Mouse (Mus musculus) heart, postnatal 25 days (tissue): ENCODE measurements around the gene Spata13. TPM values are rescaled to one million over a fixed set of nuclear protein-coding genes. Genes with fewer than 3 reads are reported as not detected.
A peak's percentile ranks its signal among the peaks of the same experiment; 100 is the strongest.

Experiments used
- DNase-seq: peaks from one replicate; pipeline ENCODE4 v3.0.0; 2022; ENCODE audit warnings: low spot score
- intact Hi-C: fragments of 180-260 bp; cut with DNase I; formaldehyde crosslinking; loops from one replicate; pipeline ENCODE4 v1.15.1; 2025
- total RNA-seq, 2 experiments: library from RNA; stranded (reverse); gene quantifications; 2 replicates each; pipeline ENCODE4 v1.2.3; 2021

Gene Spata13
- total RNA-seq, 2 experiments from 2014 or later, result 17.3 to 18.2 TPM

- intact Hi-C loops, result loop anchor here (2.0 to 5.0 kb wide), 4 partner anchors 46 to 104 kb away; no protein-coding TSS in a partner anchor
Measured at GRCm38 (mm10) chr14:60636608-60636980, 2.8 kb downstream of the Spata13 start.

GRCm38 (mm10) chr14:60636996-60637395 is 3.2 kb downstream of the Spata13 start:
- no peak for DNase-seq
- intact Hi-C loops, result loop anchor here (2.0 to 5.0 kb wide), 4 partner anchors 46 to 105 kb away; no protein-coding TSS in a partner anchor

More at GRCm38 (mm10) chr14:60636608-60636980, 2.8 kb downstream of the Spata13 start:
- no peak for DNase-seq

- no peak for DNase-seq
- intact Hi-C loops, result loop anchor here (5.0 kb wide), 3 partner anchors 51 to 106 kb away; no protein-coding TSS in a partner anchor
Measured at GRCm38 (mm10) chr14:60638159-60638558, 4.4 kb downstream of the Spata13 start.

DNA sequence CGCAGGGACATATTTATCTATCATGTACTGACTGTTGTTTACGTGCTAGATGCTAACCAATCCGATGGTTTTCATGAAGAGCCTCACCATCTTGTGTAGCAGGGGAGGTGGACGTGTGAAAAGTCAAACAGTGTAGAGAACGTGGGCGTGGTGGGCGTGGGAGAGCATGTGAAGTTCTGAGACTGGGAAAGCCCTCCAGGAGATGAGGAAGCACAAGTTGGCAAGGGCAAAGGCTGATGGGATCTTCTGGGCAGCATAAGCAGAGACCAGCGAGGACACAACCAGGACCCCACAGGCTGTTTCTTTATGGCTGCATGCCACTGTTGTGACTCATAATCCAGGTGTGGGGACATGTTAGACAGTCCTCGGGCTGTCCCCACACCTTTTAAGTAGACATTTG is 5.4 kb downstream of the Spata13 start:
- no peak for DNase-seq
- intact Hi-C loops, result loop anchor here (5.0 kb wide), 3 partner anchors 52 to 107 kb away; no protein-coding TSS in a partner anchor

- no peak for DNase-seq
- intact Hi-C loops, result no loop called here
Measured at GRCm38 (mm10) chr14:60641120-60641519, 7.3 kb downstream of the Spata13 start.

GRCm38 (mm10) chr14:60642131-60642530 is 8.3 kb downstream of the Spata13 start:
- intact Hi-C loops, result no loop called here
- no peak for DNase-seq

DNA sequence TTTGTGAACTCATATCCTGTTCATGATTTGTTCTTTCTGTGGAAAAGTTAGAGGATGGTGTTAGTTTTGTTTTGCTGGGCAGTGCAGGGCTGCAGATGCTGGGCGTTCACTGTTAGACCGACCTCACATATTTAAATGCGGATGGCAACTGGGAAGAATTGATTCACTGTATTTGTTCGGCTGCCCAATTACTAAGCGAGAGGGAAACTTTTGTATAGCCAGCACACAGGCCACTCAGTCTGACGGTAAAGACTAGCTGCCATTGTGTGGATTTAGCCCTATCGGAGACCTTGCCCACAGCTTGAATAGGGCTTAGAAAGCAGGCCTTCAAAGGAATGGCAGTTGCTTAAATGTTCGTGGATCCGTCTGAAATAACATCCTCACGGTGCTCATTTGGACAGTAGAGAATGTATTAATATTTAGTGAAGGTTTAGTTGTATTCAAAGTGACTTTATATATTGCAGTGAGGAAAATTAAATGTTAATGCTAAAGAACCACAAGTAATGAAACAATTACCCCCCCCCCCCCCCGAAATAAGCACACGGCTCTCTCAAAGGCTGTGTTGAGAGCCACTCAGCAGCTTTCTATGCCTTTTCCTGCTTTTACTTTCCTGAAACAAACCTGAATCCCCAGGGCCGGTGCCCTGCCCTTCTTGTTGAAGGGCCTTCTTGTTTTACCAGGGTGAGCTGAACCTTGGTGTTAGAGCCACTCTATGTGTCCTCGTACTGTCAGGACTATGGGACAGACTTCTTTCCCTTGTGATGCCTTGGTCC is 9.5 kb downstream of the Spata13 start:
- intact Hi-C loops, result no loop called here
- no peak for DNase-seq

GRCm38 (mm10) chr14:60646373-60646772 is 12.6 kb downstream of the Spata13 start:
- DNase-seq, result no peak
- intact Hi-C loops, result no loop called here

DNA sequence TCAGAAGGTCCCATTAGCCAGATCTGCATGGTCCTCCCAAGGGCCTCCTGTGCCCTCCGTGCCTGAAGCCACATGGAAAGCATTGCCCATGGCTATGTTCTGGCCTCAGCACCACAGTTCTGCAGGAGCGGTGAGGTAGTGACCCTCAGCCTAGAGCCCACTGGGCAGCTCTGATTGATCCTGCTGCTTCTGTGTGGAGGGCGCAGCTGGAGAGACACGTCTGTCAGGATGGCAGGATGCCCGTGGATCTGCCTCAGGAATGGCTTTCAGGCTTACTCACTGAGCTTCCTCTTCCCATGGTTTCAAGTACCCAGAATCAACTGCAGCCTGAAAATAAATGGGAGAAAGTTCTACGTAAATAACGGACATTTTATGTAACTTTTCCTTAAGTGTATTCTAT is 14.1 kb downstream of the Spata13 start:
- DNase-seq, result no peak
- intact Hi-C loops, result no loop called here

DNA sequence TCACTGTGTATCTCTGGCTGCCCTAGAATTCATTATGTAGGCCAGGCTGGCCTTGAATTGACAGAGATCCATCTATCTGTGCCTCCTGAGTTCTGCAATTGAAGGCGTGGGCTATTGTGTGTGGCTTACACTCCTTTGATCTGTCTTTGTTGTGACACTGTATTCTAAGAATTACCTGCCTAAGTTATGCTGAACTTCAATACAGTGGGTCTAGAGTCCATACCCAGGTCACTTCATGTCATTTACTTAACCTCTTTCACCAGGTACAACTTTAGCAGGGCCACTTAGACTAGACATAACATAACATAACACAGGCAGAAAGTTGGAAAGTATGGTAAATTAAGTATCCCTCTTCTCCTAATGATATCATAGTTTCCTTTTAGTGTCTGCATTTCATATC is 15.2 kb downstream of the Spata13 start:
- intact Hi-C loops, result no loop called here
- DNase-seq, result no peak

GRCm38 (mm10) chr14:60653184-60653583 is 19.4 kb downstream of the Spata13 start:
- no peak for DNase-seq
- intact Hi-C loops, result no loop called here

GRCm38 (mm10) chr14:60653977-60654376 is 20.2 kb downstream of the Spata13 start:
- no peak for DNase-seq
- intact Hi-C loops, result no loop called here

DNA sequence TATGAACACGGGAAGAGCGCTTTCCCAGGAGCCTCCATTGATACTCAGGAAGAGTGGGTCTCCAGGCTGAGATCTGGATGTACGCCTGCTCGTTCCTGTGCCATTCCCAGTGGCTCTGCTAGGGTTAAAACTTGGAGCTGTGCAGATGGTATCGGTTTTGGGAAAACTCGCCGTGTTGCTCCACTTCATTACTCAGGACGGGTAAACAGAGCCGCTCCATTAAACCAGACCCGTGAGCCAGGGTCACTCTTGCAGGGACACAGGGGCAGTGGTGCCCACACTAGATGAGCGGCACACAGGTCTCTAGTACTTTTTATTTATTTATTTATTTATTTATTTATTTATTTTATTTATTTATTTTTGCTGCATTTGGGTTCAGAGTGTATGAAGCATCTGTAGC is 20.9 kb downstream of the Spata13 start:
- no peak for DNase-seq
- intact Hi-C loops, result no loop called here

DNA sequence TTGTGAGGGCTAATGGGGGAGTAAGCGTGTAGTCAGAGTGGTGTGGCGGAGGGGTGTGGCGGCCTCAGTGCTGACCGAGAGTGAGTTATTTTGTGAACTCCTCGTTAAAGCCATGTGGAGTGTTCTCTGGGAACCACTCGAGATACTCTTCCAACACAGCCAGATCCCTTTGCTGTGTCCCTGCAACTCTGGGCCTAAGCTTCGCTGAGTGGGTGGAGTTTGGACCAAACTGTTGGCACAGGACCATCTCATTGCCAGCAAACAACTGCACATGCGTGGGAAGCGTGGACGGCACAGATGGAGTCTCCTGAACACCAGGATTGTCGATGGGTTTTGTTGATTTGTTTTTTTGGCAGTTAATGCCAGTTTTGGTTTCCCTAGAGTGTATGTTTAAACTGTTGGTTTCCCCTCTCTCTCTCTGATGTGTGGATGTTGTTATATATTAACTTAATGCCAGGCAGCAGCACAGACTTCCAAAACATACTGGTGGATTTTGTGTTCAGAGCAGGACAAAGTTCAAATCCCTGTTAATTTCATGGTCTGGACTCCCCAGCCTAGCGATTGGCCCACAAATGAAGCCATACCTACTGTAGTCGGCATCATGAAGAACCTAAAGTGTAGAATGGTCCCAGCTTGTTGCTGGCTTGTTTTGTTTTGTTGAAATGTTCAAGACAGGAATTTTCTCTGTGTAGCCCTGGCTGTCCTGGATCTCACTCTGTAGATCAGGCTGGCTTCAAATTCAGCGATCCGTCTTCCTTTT is 22.3 kb downstream of the Spata13 start:
- DNase-seq, result peak; percentile 45
- intact Hi-C loops, result no loop called here

DNA sequence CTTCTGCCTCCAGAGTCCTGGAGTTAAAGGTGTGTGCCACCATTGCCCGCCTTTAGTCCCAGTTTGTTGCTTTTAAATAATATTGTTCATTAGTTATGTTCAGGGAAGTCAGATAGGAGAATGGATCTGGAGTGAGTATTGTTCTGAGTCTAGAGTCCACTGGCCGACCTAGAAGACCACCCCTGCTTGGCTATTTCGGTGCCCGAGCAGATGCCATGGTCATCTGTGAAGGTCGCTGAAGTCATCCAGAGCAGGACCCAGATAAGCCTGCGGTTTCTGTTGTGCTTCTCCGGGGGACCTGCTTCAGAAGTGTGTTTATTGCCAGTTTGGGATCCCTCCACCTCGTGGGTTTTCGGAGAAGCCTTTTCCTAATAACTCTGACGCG is 22.9 kb downstream of the Spata13 start:
- intact Hi-C loops, result no loop called here
- DNase-seq, result no peak

GRCm38 (mm10) chr14:60657891-60658290 is 24.1 kb downstream of the Spata13 start:
- intact Hi-C loops, result no loop called here
- no peak for DNase-seq

DNA sequence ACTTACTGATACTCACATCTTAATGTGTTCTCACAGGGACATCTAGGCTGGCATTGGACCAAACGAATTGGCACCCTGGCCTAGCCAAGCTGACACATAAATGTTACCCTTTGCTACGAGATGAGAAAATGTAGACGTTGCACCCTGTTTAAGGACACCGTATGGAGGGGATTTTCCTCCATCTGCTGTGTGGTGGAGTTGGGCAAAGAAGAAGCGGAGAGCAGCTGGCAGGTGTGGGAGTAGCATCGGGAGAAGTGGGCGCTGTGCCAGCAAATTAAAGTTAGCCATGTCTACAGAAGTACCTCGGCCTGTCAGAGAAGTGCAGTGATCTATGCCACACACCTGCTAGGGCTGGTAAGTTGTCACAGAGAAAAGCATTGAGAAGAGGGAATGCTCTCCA is 25.7 kb downstream of the Spata13 start:
- intact Hi-C loops, result no loop called here

DNA sequence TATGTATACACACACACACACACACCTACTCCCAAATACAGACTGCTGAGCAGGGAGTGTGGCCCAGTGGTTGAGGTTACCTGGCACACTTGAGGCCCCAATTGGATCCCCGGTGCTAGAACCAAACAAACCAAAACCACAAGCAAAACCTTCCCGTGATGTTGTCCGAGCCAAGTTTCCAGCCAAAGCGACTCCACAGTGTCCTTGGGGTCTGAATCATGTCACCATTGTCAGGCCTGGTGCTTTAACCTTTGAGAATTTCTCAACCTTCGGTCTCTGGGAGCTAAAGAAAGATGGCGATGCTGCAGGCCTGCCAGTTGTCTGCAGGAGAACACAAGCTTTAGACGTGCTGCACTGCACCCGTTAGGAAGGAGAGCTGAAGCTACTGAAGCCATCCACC is 26.8 kb downstream of the Spata13 start:
- intact Hi-C loops, result no loop called here
- DNase-seq, result no peak

More for the DNA sequence above, 25.7 kb downstream of the Spata13 start:
- no peak for DNase-seq

DNA sequence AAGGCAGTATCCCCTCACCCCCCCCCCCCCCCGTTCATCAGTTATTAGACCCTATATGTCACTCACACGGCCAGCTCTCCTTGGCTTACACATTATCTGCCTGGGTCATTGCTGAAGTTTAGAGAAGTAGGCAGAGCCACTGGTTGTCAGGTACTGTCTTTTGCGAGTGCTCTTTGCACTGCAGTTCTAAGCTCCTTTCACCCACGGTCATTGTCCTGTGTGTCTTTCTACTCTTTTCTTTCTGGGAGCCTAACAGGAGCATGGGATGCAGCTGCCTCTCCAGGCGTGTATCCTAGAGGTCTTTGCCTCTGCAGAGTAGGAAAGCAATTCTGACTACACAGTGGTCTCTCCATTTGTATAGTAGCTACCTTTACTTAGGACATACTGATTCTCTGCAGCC is 27.5 kb downstream of the Spata13 start:
- no peak for DNase-seq
- intact Hi-C loops, result no loop called here

GRCm38 (mm10) chr14:60663309-60663940 is 29.6 kb downstream of the Spata13 start:
- intact Hi-C loops, result no loop called here
- DNase-seq, result no peak

- no peak for DNase-seq
- intact Hi-C loops, result no loop called here
Measured at GRCm38 (mm10) chr14:60664641-60665040, 30.8 kb downstream of the Spata13 start.
